Mouse (Mus musculus) neural tube, embryonic 15.5 days (tissue): ENCODE data around the gene Zbtb49. TPM values are rescaled to one million over a fixed set of nuclear protein-coding genes. Genes with fewer than 3 reads are reported as not detected.

Experiments
- ATAC-seq: fragments of 200-750 bp; cut with Nextera tagmentation; 2 replicates; pipeline ENCODE4 v1.8.0; 2017; ENCODE audit warnings: mild to moderate bottlenecking, moderate TSS enrichment, moderate library complexity; ENCODE audit not compliant: low FRiP score
- H3K27ac ChIP-seq: fragments of 300-500 bp; sonication (generic); replicated peaks from 2 replicates; pipeline ENCODE4 v1.5.1; 2015; ENCODE audit warnings: mild to moderate bottlenecking, inconsistent platforms
- H3K27me3 ChIP-seq: fragments of 300-500 bp; sonication (generic); replicated peaks from 2 replicates; pipeline ENCODE4 v1.6.1; 2015; ENCODE audit warnings: inconsistent platforms
- H3K36me3 ChIP-seq: fragments of 300-500 bp; sonication (generic); 2 replicates; pipeline ENCODE4 v1.6.1; 2015; ENCODE audit warnings: inconsistent platforms
- H3K4me1 ChIP-seq: fragments of 300-500 bp; sonication (generic); 2 replicates; pipeline ENCODE4 v1.6.1; 2015; ENCODE audit warnings: inconsistent platforms
- H3K4me2 ChIP-seq: fragments of 300-500 bp; sonication (generic); 2 replicates; pipeline ENCODE4 v1.6.1; 2015; ENCODE audit warnings: inconsistent platforms, mild to moderate bottlenecking, moderate library complexity
- H3K4me3 ChIP-seq: fragments of 300-500 bp; sonication (generic); replicated peaks from 2 replicates; pipeline ENCODE4 v1.5.1; 2015; ENCODE audit warnings: mild to moderate bottlenecking, inconsistent platforms
- H3K9ac ChIP-seq: fragments of 300-500 bp; sonication (generic); replicated peaks from 2 replicates; pipeline ENCODE4 v1.6.1; 2015; ENCODE audit warnings: mild to moderate bottlenecking, inconsistent platforms
- H3K9me3 ChIP-seq: fragments of 300-500 bp; sonication (generic); replicated peaks from 2 replicates; pipeline ENCODE4 v1.6.1; 2016; ENCODE audit warnings: inconsistent platforms
- WGBS: fragments of 180-500 bp; shearing (Covaris S2); methylation state at CpG from one replicate; pipeline ENCODE4 v1.1.7; 2015; ENCODE audit warnings: mixed read lengths; 5-methylcytosine and 5-hydroxymethylcytosine counted together
- polyA plus RNA-seq: library from polyadenylated mRNA; unstranded; fragments of >200 nt; fragmentation: Nextera tagmentation; extraction: Ambion mirVana; gene quantifications from 2 replicates; pipeline ENCODE4 v1.2.1, GENCODE M21; 2015

Zbtb49 gene
- polyA plus RNA-seq = 15.0 and 16.2 TPM in 2 replicates

DNA sequence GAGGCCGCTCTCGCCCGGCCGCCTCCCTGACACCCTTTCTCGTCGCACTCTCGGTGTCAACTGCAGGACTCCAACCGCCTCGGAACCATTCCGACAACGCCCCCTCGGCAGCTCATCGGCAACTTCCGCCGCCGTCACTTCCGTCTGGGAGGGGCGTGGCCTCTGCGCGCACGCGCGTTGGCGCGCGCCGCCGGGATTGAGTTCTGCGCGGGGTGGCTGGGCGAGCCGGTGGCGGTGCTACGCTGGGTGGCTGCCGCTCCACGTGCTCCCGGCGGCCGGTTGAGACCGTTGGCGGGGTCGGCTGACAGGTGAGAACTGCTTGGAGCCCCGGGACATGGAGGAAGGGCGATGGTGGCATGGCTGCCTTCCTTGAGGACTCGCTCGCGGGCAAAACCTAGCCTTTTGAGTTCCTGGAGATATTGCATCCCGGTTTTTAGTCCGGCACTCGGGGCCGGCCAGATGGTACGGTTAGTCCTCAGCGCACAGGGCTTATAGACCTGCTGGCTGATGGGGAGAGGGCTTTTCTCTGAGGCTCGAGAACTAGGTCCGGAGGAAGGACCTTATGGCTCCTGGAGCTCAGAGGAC is at the start of gene Zbtb49, which contains the start of gene Lyar:
Gene Zbtb49, minus strand, starts transcription at position 130 of the 585 bp plus-strand sequence.
Gene Lyar, plus strand, starts transcription at position 143 of the 585 bp plus-strand sequence.
- Histone ChIP-seq H3K4me1 (peaks cover 43% of the 10 kb centered on the region), H3K36me3 (peaks cover 25% of the 10 kb centered on the region), H3K9ac (peak within 1 kb of the TSS; percentile 85), H3K27ac (peak within 1 kb of the TSS; percentile 90), H3K4me3 (peak within 1 kb of the TSS; percentile 97), H3K4me2 (peak within 1 kb of the TSS; percentile 90), H3K27me3 (no peaks in the 10 kb centered on the region), H3K9me3 (no peaks in the 10 kb centered on the region)
- peak; percentile 93 for ATAC-seq
- WGBS = under 1% methylated on average over 55 of the region's 55 CpGs

DNA sequence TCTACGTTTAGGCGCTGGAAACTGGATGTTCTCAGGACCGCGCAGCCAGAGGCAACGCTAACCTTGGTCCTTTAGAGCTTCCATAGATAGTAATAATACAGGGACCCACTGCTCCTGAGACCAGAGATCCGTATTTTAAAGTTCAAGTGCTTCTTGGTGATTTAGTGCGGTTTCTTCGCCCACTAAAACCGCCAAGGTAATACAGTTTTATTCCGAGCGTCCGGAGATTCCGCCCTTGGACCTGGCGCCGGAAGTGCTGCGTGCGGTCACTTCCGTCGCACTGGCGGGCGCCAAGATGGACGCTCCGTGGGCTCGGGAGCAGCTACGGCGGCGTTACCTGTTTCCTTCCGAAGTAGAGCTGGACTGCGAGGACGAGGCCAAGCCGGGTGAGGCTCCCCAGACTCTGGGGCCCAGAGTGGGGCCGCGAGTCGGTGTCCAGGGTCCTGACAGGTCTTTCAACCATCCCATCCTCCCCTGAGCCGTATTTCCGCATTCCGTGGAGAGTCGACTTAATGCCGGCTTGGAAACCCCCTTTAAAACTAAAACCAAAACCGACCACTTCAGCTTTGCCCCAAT is 39.9 kb upstream of the Zbtb49 start, which contains the start of gene Tmem128:
Gene Tmem128, plus strand, starts transcription at position 79 of the 576 bp plus-strand sequence.
- WGBS = under 1% methylated on average over 40 of the region's 40 CpGs
- Histone ChIP-seq H3K9me3 (no peaks in the 10 kb centered on the region), H3K4me3 (peak within 1 kb of the TSS; percentile 84), H3K27ac (peak within 1 kb of the TSS; percentile 78), H3K9ac (peak within 1 kb of the TSS; percentile 62), H3K27me3 (no peaks in the 10 kb centered on the region), H3K36me3 (peaks cover 29% of the 10 kb centered on the region), H3K4me1 (peaks cover 13% of the 10 kb centered on the region), H3K4me2 (peak within 1 kb of the TSS; percentile 85)
- peak; percentile 85 for ATAC-seq

DNA sequence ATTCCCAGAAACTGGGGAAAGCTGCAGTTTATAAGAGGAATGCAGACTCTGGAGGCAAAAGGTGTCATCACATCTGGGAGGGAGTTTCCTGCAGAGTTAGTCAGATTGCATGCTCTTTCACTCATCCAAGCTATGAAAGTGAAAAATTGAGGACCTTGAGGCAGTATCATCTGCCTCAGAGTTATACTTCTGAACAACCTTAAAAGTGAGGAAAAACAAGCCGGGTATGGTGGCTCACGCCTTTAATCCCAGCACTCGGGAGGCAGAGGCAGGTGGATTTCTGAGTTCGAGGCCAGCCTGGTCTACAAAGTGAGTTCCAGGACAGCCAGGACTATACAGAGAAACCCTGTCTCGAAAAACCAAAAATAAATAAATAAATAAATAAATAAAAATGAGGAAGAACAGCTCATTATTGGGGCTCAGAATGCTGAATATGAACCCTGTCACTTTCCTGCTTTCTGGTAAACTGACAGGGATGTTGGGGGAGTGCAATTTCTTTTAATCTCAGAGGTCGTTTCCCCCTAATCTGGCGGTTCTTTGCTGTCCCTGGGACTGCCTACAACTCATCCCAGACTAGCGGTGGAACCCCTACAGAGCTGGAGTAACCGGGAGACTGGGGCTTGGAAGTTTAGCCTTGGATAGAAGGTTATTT is 39.3 kb upstream of the Zbtb49 start:
- peak; percentile 6; the same call in 1 of the 2 replicates for ATAC-seq
- WGBS = 40% methylated on average over 9 of the region's 9 CpGs
- Histone ChIP-seq H3K4me3 (peak overlapping the region; percentile 84), H3K36me3 (peaks cover 23% of the 10 kb centered on the region), H3K9me3 (no peaks in the 10 kb centered on the region), H3K4me2 (peak overlapping the region; percentile 85), H3K4me1 (peaks cover 13% of the 10 kb centered on the region), H3K27ac (peak overlapping the region; percentile 78), H3K27me3 (no peaks in the 10 kb centered on the region), H3K9ac (peak overlapping the region; percentile 62)

DNA sequence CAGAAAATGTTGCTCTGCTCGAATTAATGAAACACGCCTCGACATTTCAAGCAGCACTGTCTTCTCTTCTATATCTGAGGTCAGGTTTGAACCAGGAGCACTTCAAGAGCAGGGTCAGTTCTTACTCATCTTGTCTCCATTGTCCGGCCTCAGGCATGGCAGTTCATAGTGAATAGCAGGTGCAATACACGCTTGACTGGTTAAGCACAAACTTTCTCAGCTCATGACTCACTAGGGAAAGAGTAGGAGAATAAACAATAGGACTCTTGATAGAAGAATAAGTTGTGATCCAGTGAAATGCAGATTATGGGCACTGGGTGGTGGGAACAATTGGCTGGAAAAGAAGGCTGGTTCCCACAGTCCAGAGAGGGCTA is 38.5 kb upstream of the Zbtb49 start:
- no peak overlapping the region for H3K27ac ChIP-seq
- WGBS = 77% methylated on average over 5 of the region's 5 CpGs
- H3K9me3 ChIP-seq = no peaks in the 10 kb centered on the region
- H3K36me3 ChIP-seq = peaks cover 15% of the 10 kb centered on the region
- no peak overlapping the region for H3K4me2 ChIP-seq
- no peak overlapping the region for H3K4me3 ChIP-seq
- no peaks in the 10 kb centered on the region for H3K27me3 ChIP-seq
- H3K4me1 ChIP-seq = peaks cover 13% of the 10 kb centered on the region
- ATAC-seq = no peak
- no peak overlapping the region for H3K9ac ChIP-seq

DNA sequence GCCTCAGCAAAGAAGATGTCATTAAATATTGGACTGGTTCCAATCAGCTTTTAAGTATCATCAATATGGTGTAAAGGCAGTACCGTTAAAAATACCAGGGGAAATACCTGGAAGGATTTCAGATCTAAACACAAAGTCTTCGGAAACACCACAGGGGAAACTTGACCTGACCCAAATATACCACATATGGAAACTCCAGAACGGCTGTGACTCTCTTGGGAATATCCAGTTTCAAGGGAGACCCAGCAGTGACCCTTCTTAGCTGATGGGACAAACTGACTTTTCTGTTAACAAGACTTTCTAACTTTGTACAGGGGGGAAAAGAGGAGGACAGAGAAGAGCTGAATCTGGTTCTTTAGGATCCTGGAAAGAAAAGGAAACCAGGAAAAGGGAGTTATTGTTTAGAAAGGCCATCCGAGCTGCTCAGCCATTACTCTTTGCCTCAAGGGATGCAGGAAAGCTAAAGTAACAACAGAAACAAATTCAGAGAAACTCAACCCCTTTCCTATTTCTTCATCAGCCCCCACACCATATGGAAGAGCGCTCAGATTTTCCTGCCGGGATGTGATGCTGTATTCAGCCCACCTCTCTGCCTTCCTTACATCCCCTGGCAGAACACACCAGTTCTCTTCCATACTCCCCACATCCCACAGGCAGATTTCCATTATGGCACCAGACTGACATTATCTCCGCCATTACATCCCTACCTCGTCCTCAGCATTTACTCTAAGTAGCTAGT is 37.9 kb upstream of the Zbtb49 start:
- Histone ChIP-seq H3K4me2 (no peak overlapping the region), H3K27ac (no peak overlapping the region), H3K36me3 (peaks cover 9% of the 10 kb centered on the region), H3K9ac (no peak overlapping the region), H3K9me3 (no peaks in the 10 kb centered on the region), H3K4me3 (no peak overlapping the region), H3K4me1 (peaks cover 13% of the 10 kb centered on the region), H3K27me3 (no peaks in the 10 kb centered on the region)
- no peak for ATAC-seq
- 83% methylated on average over 8 of the region's 8 CpGs for WGBS

DNA sequence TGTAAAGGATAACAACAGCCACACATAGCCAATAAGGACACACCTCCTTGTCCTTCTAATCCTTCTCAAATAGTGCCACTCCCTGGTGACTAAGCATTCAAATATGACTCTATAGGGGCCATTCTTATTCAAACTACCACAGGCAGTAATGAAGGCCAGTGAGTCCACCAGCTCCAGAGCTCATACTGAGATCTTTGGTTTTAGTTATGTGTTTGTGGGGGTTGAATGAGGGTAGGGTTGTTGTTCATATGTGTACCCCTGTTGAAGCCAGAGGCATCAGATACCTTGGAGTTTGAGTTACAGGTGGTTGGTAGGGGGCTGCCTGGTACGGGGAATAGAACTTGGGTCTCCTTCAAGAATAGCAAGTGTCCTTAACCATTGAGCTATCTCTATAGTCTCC is 36.3 kb upstream of the Zbtb49 start:
- 85% methylated on average over 1 of the region's 1 CpGs for WGBS
- peaks cover 13% of the 10 kb centered on the region for H3K4me1 ChIP-seq
- no peak overlapping the region for H3K27ac ChIP-seq
- no peaks in the 10 kb centered on the region for H3K36me3 ChIP-seq
- no peak for ATAC-seq
- H3K9ac ChIP-seq = no peak overlapping the region
- H3K27me3 ChIP-seq = no peaks in the 10 kb centered on the region
- H3K4me2 ChIP-seq = no peak overlapping the region
- no peak overlapping the region for H3K4me3 ChIP-seq
- H3K9me3 ChIP-seq = no peaks in the 10 kb centered on the region

DNA sequence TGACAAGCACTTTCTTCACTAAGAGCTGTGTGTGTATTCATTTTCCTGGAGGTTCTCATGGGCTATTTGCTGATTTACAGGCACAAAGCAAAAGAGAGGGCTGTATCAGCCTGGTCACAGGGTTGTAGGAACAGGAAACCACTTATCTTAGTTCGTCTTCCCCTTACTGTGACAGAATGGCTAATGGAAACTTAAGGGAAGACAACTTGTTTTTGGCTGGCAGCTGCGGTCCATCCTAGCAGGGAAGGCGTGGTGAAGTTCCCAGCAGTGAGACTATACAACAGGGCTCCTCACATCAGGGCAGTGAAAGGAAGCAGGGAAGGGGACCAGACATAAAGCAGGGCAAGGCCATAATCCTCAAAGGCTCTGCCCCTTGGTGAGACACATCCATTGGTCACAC is 35.4 kb upstream of the Zbtb49 start:
- no peak for ATAC-seq

DNA sequence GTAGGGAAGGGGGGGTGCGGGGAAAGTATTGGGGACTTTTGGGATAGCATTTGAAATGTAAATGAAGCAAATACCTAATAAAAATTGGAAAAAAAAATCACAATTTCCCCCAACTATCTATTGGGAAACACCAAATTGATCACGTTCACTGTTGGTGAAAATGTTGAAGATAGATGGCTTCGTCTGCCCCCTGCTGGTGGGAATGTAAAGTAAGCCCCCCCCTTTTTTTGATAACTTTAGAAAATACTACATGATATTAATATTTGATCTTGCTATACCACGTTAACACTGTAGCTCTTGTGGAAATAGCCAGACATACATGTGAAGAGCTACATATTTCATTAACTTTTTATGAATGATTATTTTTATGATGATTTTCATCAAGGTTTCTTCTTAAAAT is 34.9 kb upstream of the Zbtb49 start:
- no peak overlapping the region for H3K4me3 ChIP-seq
- no peak overlapping the region for H3K27ac ChIP-seq
- no peak overlapping the region for H3K9ac ChIP-seq
- H3K9me3 ChIP-seq = no peaks in the 10 kb centered on the region
- ATAC-seq = no peak
- no peaks in the 10 kb centered on the region for H3K27me3 ChIP-seq
- peaks cover 5% of the 10 kb centered on the region for H3K4me1 ChIP-seq
- 45% methylated on average over 4 of the region's 4 CpGs for WGBS
- no peaks in the 10 kb centered on the region for H3K36me3 ChIP-seq
- H3K4me2 ChIP-seq = no peak overlapping the region

More for the DNA sequence above, 35.4 kb upstream of the Zbtb49 start:
- H3K4me3 ChIP-seq = no peak overlapping the region
- H3K36me3 ChIP-seq = no peaks in the 10 kb centered on the region
- H3K9me3 ChIP-seq = no peaks in the 10 kb centered on the region
- no peak overlapping the region for H3K4me2 ChIP-seq
- H3K9ac ChIP-seq = no peak overlapping the region
- H3K27me3 ChIP-seq = no peaks in the 10 kb centered on the region
- no peak overlapping the region for H3K27ac ChIP-seq
- H3K4me1 ChIP-seq = peaks cover 5% of the 10 kb centered on the region
- 78% methylated on average over 3 of the region's 3 CpGs for WGBS

GRCm38 (mm10) chr5:38241966-38242365 is 21.7 kb upstream of the Zbtb49 start:
- Histone ChIP-seq H3K4me2 (no peak overlapping the region), H3K27me3 (no peaks in the 10 kb centered on the region), H3K9me3 (no peaks in the 10 kb centered on the region), H3K36me3 (no peaks in the 10 kb centered on the region), H3K4me1 (peaks cover 7% of the 10 kb centered on the region; the same call in 1 of the 2 replicates), H3K9ac (no peak overlapping the region), H3K4me3 (no peak overlapping the region), H3K27ac (no peak overlapping the region)
- 71% methylated on average over 6 of the region's 6 CpGs for WGBS
- ATAC-seq = no peak

- Histone ChIP-seq H3K4me2 (no peak overlapping the region), H3K36me3 (peaks cover 3% of the 10 kb centered on the region; the same call in 1 of the 2 replicates), H3K9ac (no peak overlapping the region), H3K27me3 (no peaks in the 10 kb centered on the region), H3K4me3 (no peak overlapping the region), H3K9me3 (no peaks in the 10 kb centered on the region), H3K27ac (no peak overlapping the region), H3K4me1 (peaks cover 7% of the 10 kb centered on the region; the same call in 1 of the 2 replicates)
- 34% methylated on average over 3 of the region's 3 CpGs for WGBS
- no peak for ATAC-seq
These were observed 21.2 kb upstream of the Zbtb49 start for GRCm38 (mm10) chr5:38241473-38241834.

DNA sequence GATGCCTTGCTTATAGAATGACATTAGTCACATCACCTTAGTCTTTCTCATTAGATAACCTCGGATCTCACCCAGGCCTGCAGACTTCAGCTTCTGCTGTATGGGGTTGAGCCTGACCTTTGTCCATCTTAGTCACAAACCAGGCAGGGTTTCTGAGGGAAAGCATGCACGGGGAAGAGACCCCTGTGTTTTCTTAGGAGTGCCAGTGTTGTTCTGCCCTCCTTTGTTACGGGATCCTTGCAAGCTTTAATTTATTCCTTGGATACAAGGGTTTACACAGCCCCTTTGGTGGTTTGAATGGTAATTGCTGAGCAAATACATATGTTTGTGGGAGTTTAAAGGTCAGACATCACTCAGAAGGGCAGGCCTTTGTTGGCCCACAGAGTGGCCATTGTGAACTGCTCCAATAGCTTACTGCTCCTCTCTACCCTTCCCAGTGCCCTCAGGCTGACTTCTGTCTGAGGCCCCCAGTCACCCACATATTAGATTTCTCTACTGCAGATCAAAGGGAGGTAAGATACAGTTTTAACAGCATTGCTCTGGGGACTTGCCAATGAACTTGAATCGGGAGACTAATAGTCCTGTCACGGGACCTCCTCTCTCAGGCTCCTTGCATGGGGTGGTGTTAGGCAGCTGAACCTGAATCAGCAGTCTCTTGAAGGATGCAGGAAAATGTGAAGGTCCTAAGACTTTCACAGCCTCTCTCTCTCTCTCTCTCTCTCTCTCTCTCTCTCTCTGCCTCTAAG is 20.6 kb upstream of the Zbtb49 start:
- Histone ChIP-seq H3K36me3 (peaks cover 3% of the 10 kb centered on the region; the same call in 1 of the 2 replicates), H3K9me3 (no peaks in the 10 kb centered on the region), H3K9ac (no peak overlapping the region), H3K4me2 (no peak overlapping the region), H3K27ac (no peak overlapping the region), H3K27me3 (no peaks in the 10 kb centered on the region), H3K4me3 (no peak overlapping the region), H3K4me1 (peaks cover 7% of the 10 kb centered on the region; the same call in 1 of the 2 replicates)
- 13% methylated on average over 5 of the region's 5 CpGs for WGBS
- no peak for ATAC-seq
